Mouse (Mus musculus) ES-E14 (cell line): ENCODE measurements around the gene Mcl1. TPM values are rescaled to one million over a fixed set of nuclear protein-coding genes. Genes with fewer than 3 reads are reported as not detected.
A peak's percentile ranks its signal among the peaks of the same experiment; 100 is the strongest.

Experiments used
- DNase-seq: peaks from one replicate; pipeline ENCODE4 v3.0.0-alpha.2; 2013; ENCODE audit warnings: low read depth, low spot score
- H3K27ac ChIP-seq: 2 replicates; pipeline ENCODE4 v1.5.1; 2012; ENCODE audit warnings: low read depth, mild to moderate bottlenecking, low read length, moderate library complexity, mixed read lengths; ENCODE audit not compliant: poor library complexity, insufficient read depth, severe bottlenecking
- H3K36me3 ChIP-seq: 2 replicates; pipeline ENCODE4 v1.6.1; 2012; ENCODE audit warnings: mild to moderate bottlenecking, low read length, moderate library complexity, mixed read lengths; ENCODE audit not compliant: control insufficient read depth, poor library complexity, insufficient read depth, severe bottlenecking
- H3K4me1 ChIP-seq, 2 experiments: fragments of 150-350 bp in 1 of 2; sonication (generic) in 1 of 2; 2 replicates each; pipeline ENCODE4 v1.6.1; 2012; ENCODE audit warnings: low read length in 2 of 2, mild to moderate bottlenecking in 1 of 2, mixed read lengths in 1 of 2; ENCODE audit not compliant: control insufficient read depth in 2 of 2, insufficient read depth in 2 of 2, poor library complexity in 1 of 2
- H3K4me3 ChIP-seq, 2 experiments: fragments of 150-350 bp in 1 of 2; sonication (generic) in 1 of 2; 2 replicates each; pipeline ENCODE4 v1.5.1; 2012; ENCODE audit warnings: low read length in 2 of 2, low read depth in 1 of 2, mild to moderate bottlenecking in 1 of 2, mixed read lengths in 1 of 2; ENCODE audit not compliant: insufficient read depth in 1 of 2, poor library complexity in 1 of 2, severe bottlenecking in 1 of 2
- H3K9ac ChIP-seq: 2 replicates; pipeline ENCODE4 v1.6.1; 2012; ENCODE audit warnings: low read depth, mild to moderate bottlenecking, low read length, mixed read lengths; ENCODE audit not compliant: poor library complexity, insufficient read depth, severe bottlenecking
- H3K9me3 ChIP-seq: fragments of 150-350 bp; sonication (generic); 2 replicates; pipeline ENCODE4 v1.6.1; 2012; ENCODE audit warnings: low read depth, mild to moderate bottlenecking, low read length; ENCODE audit not compliant: control insufficient read depth, insufficient read depth
- CHD2 ChIP-seq: IDR thresholded peaks from 2 replicates; pipeline ENCODE4 v1.6.1; 2014; ENCODE audit warnings: mild to moderate bottlenecking, low read depth, low read length, inconsistent platforms
- HCFC1 ChIP-seq: IDR thresholded peaks from 2 replicates; pipeline ENCODE4 v1.6.1; 2012; ENCODE audit warnings: low read length, inconsistent platforms, borderline replicate concordance; ENCODE audit not compliant: insufficient read depth
- MAFK ChIP-seq: IDR thresholded peaks from 2 replicates; pipeline ENCODE4 v1.6.1; 2014; ENCODE audit warnings: mild to moderate bottlenecking, low read depth, low read length, inconsistent platforms; ENCODE audit not compliant: insufficient read depth
- ZC3H11A ChIP-seq: IDR thresholded peaks from 2 replicates; pipeline ENCODE4 v1.6.1; 2012; ENCODE audit warnings: low read depth, mild to moderate bottlenecking, inconsistent platforms, low read length, borderline replicate concordance
- ZNF384 ChIP-seq: IDR thresholded peaks from 2 replicates; pipeline ENCODE4 v1.6.1; 2012; ENCODE audit warnings: low read depth, low read length, inconsistent platforms
- in situ Hi-C, 2 experiments: fragments of 600-800 bp; cut with MboI; formaldehyde crosslinking; loops; one replicate each; pipeline ENCODE4 v1.15.1; 2025; ENCODE audit warnings: low sequenced_read_pairs in 2 of 2, inconsistent platforms in 1 of 2; ENCODE audit not compliant: unreplicated experiment in 2 of 2
- total RNA-seq: library from RNA; depleted of rRNA; stranded (reverse); fragments of 300-350 nt; gene quantifications from 2 replicates; pipeline ENCODE4 v1.2.3, GENCODE M21; 2012

The Mcl1 gene
- total RNA-seq, 1 experiment = 207 TPM

DNA sequence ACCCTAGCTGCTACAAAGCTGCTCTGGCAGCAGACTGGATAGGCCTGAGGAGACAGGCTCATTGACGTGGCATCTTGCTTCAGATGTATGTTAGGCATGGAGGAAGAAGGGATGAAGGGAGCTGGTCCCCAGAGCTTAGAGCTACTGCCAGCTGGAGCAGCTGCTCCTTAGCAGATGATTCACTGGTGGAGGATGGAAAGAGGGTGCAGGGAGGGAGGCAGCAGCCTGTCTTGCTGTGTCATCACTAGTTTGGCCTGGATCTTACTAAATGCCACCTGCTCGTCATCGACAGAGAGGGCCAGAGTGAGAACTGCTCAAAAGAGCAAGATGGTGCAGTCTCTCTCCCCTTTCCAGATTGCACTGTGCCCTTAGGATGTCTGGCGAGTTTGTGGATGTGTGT, 28.8 kb upstream of the Mcl1 start:
- in situ Hi-C loops = no loop called here
- Histone ChIP-seq H3K27ac (no peak overlapping the region), H3K4me3 (no peak overlapping the region), H3K4me1 (peaks cover 8 to 9% of the 10 kb centered on the region in 2 experiments; a peak in 3 of 4 replicates), H3K36me3 (peaks cover 40% of the 10 kb centered on the region), H3K9ac (no peak overlapping the region; the same call in 1 of the 2 replicates), H3K9me3 (no peaks in the 10 kb centered on the region)
- no peak for DNase-seq
- TF ChIP-seq ZNF384 (no peak), HCFC1 (no peak), ZC3H11A (no peak), CHD2 (no peak), MAFK (no peak)

DNA sequence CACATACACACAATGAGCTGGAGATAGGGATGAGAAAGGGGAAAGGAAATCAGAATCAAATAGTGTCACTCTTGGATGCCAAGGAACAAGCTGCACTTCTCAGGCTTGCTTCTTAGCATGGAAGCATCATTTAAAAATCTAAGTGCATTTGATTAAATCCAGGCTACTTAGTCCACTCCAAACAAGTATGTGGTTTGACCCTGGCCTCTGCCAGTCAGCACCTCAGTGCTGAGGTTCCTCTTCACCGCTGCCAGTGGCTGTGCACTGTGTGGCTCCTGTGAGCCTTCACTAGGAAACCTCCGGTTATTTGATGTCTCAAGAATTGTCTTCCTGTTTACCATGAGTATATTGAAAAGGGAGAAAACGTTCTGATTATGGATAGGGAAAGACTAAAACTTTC, 27.7 kb upstream of the Mcl1 start:
- no peak overlapping the region for H3K27ac ChIP-seq
- DNase-seq = no peak
- TF ChIP-seq ZNF384 (no peak), MAFK (no peak), HCFC1 (no peak), CHD2 (no peak), ZC3H11A (no peak)
- peaks cover 14 to 18% of the 10 kb centered on the region in 2 experiments for H3K4me1 ChIP-seq
- no peak overlapping the region for H3K9ac ChIP-seq
- H3K36me3 ChIP-seq = peaks cover 42% of the 10 kb centered on the region
- no peaks in the 10 kb centered on the region for H3K9me3 ChIP-seq
- in situ Hi-C loops = no loop called here
- no peak overlapping the region for H3K4me3 ChIP-seq

- DNase-seq = no peak
- no peak for TF ChIP-seq ZC3H11A
- TF ChIP-seq MAFK = no peak
- TF ChIP-seq HCFC1 = no peak
- TF ChIP-seq ZNF384 = no peak
- TF ChIP-seq CHD2 = no peak
- H3K36me3 ChIP-seq = peaks cover 42% of the 10 kb centered on the region
- in situ Hi-C loops = no loop called here
- no peaks in the 10 kb centered on the region for H3K9me3 ChIP-seq
- no peak overlapping the region for H3K9ac ChIP-seq
- H3K27ac ChIP-seq = no peak overlapping the region
- H3K4me1 ChIP-seq = peaks cover 11 to 16% of the 10 kb centered on the region in 2 experiments
- H3K4me3 ChIP-seq = no peak overlapping the region
Measured at GRCm38 (mm10) chr3:95631304-95631703, 27.3 kb upstream of the Mcl1 start.

DNA sequence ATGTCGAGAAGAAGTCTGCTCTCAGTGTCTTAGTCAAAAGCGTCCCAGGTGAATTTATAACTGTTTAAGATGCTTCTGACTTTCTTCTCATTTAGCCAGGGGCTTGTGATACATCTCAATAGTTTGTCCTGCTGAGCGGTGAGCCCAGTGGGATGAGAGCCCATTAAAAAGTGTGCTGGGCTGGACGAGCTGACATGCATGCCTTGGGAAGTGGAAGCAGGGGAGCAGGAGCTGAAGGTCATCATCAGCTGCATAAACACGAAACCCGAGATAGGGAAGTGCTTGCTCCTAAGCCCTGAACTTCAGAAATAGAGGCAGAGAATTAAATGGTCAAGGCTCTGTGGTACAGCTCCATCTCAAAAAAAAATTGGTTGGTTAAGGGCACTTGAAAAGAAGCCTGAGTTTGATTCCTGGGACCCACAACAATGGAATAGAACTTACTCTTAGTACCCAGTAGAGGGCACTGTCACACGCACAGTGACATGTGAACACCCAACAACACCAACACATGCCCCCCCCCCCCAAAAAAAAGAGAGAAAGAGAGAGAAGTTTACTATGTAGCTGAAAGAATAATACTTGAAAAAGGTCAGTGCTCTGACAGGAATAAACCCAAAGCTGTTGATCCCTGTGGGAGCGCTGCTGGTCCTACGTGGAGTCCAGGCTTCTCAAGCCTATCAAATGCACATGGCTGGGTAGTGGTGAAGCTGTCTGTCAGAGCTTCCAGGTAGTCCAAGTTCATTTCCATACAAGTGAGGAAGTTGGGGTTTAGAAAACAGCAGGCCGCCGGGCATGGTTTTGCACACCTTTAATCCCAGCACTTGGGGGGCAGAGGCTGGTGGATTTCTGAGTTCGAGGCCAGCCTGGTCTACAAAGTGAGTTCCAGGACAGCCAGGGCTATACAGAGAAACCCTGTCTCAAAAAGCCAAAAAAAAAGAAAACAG, 25.7 kb upstream of the Mcl1 start:
- H3K9ac ChIP-seq = no peak overlapping the region
- no peak overlapping the region; the same call in 1 of the 2 replicates for H3K27ac ChIP-seq
- no peak for DNase-seq
- TF ChIP-seq CHD2 (no peak), ZC3H11A (peak; percentile 18; the same call in 1 of the 2 replicates)
- in situ Hi-C loops = no loop called here
- H3K4me3 ChIP-seq = no peak overlapping the region
- peaks cover 36% of the 10 kb centered on the region for H3K36me3 ChIP-seq
- no peaks in the 10 kb centered on the region for H3K9me3 ChIP-seq
- peaks cover 11 to 23% of the 10 kb centered on the region in 2 experiments for H3K4me1 ChIP-seq

DNA sequence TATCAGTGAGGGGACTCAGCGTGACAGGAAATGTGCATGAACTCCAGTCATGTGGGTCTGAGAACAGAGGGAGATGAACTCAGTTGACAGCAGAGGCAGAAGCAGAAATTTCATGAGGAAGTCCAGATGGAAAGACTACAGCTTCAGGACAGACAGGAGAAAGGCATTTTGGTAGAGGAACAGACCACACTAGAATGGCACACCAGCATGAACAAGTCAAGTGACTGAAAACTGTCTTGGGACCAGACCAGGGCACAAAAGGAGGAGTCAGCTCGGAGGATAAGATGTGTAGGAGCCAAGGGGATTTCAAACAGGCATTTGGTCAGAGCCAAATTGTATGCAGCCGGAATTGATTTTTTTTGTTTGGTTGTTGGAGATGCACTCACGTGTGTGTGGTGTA, 23.0 kb upstream of the Mcl1 start:
- DNase-seq = no peak
- Histone ChIP-seq H3K9ac (peak overlapping the region; percentile 41; the same call in 1 of the 2 replicates), H3K9me3 (no peaks in the 10 kb centered on the region), H3K36me3 (peaks cover 18% of the 10 kb centered on the region), H3K4me1 (peaks cover 15 to 25% of the 10 kb centered on the region in 2 experiments), H3K4me3 (no peak overlapping the region), H3K27ac (peak overlapping the region; percentile 79)
- in situ Hi-C loops = no loop called here
- TF ChIP-seq ZNF384 = no peak
- TF ChIP-seq ZC3H11A = no peak
- TF ChIP-seq MAFK = no peak
- no peak for TF ChIP-seq CHD2
- TF ChIP-seq HCFC1 = no peak
